19 mouse cellular contexts compared by ENCODE assay signal in genomic region chr16:55282696-55283095, GRCm38 (mm10). TPM values are rescaled to one million over a fixed set of nuclear protein-coding genes. Genes with fewer than 3 reads are reported as not detected.
DNase-seq lines count a peak whose midpoint lies in the region; ATAC-seq lines count a peak whose summit lies in the region.
"Had no signal": no experiment of that assay in that cellular context is flagged by ENCODE, and none has a peak within 500 bp of the region (broad histone marks: within the 10 kb centered on the region; RNA-seq: fewer than 3 reads in every experiment).

No protein-coding gene starts in this region.

- no peaks in the 10 kb centered on the region for H3K36me3 ChIP-seq in kidney, embryonic 15.5 days
- H3K36me3 ChIP-seq in forebrain, embryonic 11.5 days (ENCODE audit: control insufficient read depth, insufficient read depth, low read length): no peaks in the 10 kb centered on the region
- H3K36me3 ChIP-seq: embryonic facial prominence, embryonic 12.5 days; forebrain, embryonic 12.5 days; heart, embryonic 12.5 days; hindbrain, embryonic 10.5 days had no signal

- H3K4me3 ChIP-seq in kidney, embryonic 15.5 days (replicated peaks): no peak overlapping the region
- H3K4me3 ChIP-seq in forebrain, embryonic 11.5 days (ENCODE audit: low read depth, low read length): no peak overlapping the region
- H3K4me3 ChIP-seq: embryonic facial prominence, embryonic 12.5 days; forebrain, embryonic 12.5 days; heart, embryonic 12.5 days; hindbrain, embryonic 10.5 days had no signal

- WGBS in kidney, embryonic 15.5 days: 71% methylated on average over 2 of the region's 2 CpGs
- 83% methylated on average over 2 of the region's 2 CpGs for WGBS in forebrain, embryonic 11.5 days

- no peak overlapping the region for H3K27ac ChIP-seq in kidney, embryonic 15.5 days
- H3K27ac ChIP-seq in forebrain, embryonic 11.5 days (ENCODE audit: low read depth, low read length): no peak overlapping the region
- H3K27ac ChIP-seq: embryonic facial prominence, embryonic 12.5 days; forebrain, embryonic 12.5 days; hindbrain, embryonic 10.5 days; hindbrain, embryonic 14.5 days had no signal

- H3K27me3 ChIP-seq in kidney, embryonic 15.5 days: no peaks in the 10 kb centered on the region
- no peaks in the 10 kb centered on the region for H3K27me3 ChIP-seq in forebrain, embryonic 11.5 days (ENCODE audit: control insufficient read depth, insufficient read depth, low read length)
- H3K27me3 ChIP-seq: CH12.LX; embryonic facial prominence, embryonic 12.5 days; forebrain, embryonic 12.5 days; heart, embryonic 12.5 days had no signal

- no peak overlapping the region for H3K9ac ChIP-seq in kidney, embryonic 15.5 days
- no peak overlapping the region for H3K9ac ChIP-seq in forebrain, embryonic 11.5 days (ENCODE audit: low read length)
- H3K9ac ChIP-seq: embryonic facial prominence, embryonic 12.5 days; forebrain, embryonic 12.5 days; forebrain, postnatal 0 days; heart, embryonic 12.5 days; hindbrain, embryonic 14.5 days had no signal

- ATAC-seq in kidney, embryonic 15.5 days (replicated peaks; ENCODE audit: low FRiP score): no peak
- no peak for ATAC-seq in forebrain, embryonic 11.5 days (replicated peaks; ENCODE audit: low FRiP score)
- ATAC-seq: forebrain, postnatal 0 days had no signal

- H3K4me2 ChIP-seq in kidney, embryonic 15.5 days: no peak overlapping the region
- H3K4me2 ChIP-seq in forebrain, embryonic 11.5 days (ENCODE audit: low read depth, low read length, severe bottlenecking): no peak overlapping the region
- H3K4me2 ChIP-seq: embryonic facial prominence, embryonic 12.5 days; forebrain, embryonic 12.5 days; heart, embryonic 12.5 days; hindbrain, embryonic 14.5 days had no signal

- no peaks in the 10 kb centered on the region for H3K9me3 ChIP-seq in kidney, embryonic 15.5 days (replicated peaks)
- no peaks in the 10 kb centered on the region for H3K9me3 ChIP-seq in forebrain, embryonic 11.5 days (ENCODE audit: control insufficient read depth, low read length)
- H3K9me3 ChIP-seq: embryonic facial prominence, embryonic 12.5 days; forebrain, embryonic 12.5 days; heart, embryonic 12.5 days; hindbrain, embryonic 10.5 days had no signal

- H3K4me1 ChIP-seq in kidney, embryonic 15.5 days: peaks cover 6% of the 10 kb centered on the region; the same call in 1 of the 2 replicates
- H3K4me1 ChIP-seq in forebrain, embryonic 11.5 days (replicated peaks; ENCODE audit: control insufficient read depth, insufficient read depth, low read length): no peaks in the 10 kb centered on the region
- H3K4me1 ChIP-seq: embryonic facial prominence, embryonic 12.5 days; forebrain, embryonic 12.5 days; hindbrain, embryonic 10.5 days had no signal

- DNase-seq in cerebellum, postnatal 14 days: peak; percentile 1
- no peak for DNase-seq in cerebellum, adult 18-20 months
- peak; percentile 5 to 49 for DNase-seq in kidney, adult 8-10 months
- DNase-seq in adipocyte (ENCODE audit: low spot score): peak; percentile 26
- peak; percentile 49 to 62 for DNase-seq in kidney, postnatal 36 days
- no peak for DNase-seq in forebrain, embryonic 11.5 days (ENCODE audit: low spot score)
- DNase-seq: adrenal gland, postnatal 14 days; cerebellum, adult 11-12 months; cerebellum, adult 9-11 months; forebrain, postnatal 0 days; gastrocnemius, postnatal 25 days had no signal

RNA-seq across cellular contexts. Expression of gene Zpld1, which starts 15.1 kb away (rescaled TPM):
- polyA plus RNA-seq in kidney, embryonic 15.5 days (2015; fragmentation: Nextera tagmentation; extraction: Ambion mirVana): 0.40 and 0.44 TPM in 2 replicates
- 0.19 and 0.36 TPM in 2 replicates for polyA plus RNA-seq in forebrain, embryonic 11.5 days (2014; fragmentation: Nextera tagmentation; extraction: Ambion mirVana)
- polyA plus RNA-seq: heart, embryonic 12.5 days; heart, embryonic 16.5 days had no signal

Comparison
In these comparisons a context has a peak if more than half of its experiments do, and no peak if none do; other contexts are left out.
1. DNase-seq: peak in cerebellum, postnatal 14 days (2 of 2), kidney, adult 8-10 months (2 of 2), adipocyte (single experiment) and kidney, postnatal 36 days (2 of 2); none in cerebellum, adult 18-20 months (0 of 2) and forebrain, embryonic 11.5 days (single experiment).